Mouse (Mus musculus) sigmoid colon, adult 10 weeks (tissue): Measurements from ENCODE around the gene G3bp2. TPM values are rescaled to one million over a fixed set of nuclear protein-coding genes. Genes with fewer than 3 reads are reported as not detected.

Source experiments
- polyA plus RNA-seq: library from polyadenylated mRNA; stranded (reverse); fragments of 350-450 nt; fragmentation: Illumina TruSeq; extraction: RNeasy Lipid Tissue Mini Kit (QIAGEN cat#74804); gene quantifications from one replicate; pipeline ENCODE4 v1.2.3, GENCODE M21; 2014; ENCODE audit warnings: low read depth, low replicate concordance

G3bp2 gene
- polyA plus RNA-seq: 249 TPM

DNA sequence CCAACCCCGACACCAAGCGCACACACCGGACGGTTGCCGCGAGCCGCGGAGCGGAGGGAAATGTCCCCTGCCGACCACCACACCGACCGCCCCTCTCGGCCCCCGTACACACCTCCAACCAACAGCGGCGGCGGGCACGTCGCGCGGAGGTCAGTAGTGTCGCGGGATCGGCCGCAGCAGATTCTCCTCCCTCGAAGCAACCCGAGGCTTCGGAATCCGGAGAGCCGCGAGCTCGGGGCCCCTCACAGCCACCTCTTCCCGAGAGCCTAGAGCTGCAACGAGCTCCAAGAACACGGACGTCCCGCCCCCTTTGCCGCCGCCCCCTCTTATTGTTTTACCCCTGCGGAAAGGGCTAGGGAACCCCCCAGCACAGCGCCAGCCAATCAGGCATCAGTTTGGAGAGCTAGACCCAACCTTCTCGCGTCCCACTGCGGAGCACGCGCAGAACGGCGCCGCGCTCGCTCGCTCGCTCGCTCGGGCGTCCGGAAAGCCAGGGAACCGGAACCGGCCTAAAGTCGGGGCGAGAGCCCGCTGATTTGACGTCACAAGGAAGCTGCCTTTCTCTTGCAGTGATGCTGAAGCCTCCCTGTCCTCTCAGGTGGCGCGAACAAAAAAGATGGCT lies at the start of gene G3bp2:
Gene G3bp2, minus strand, starts transcription at position 303 of the 622 bp plus-strand sequence.

GRCm38 (mm10) chr5:92043783-92044182 lies 39.7 kb downstream of the G3bp2 start, which contains the start of gene Cdkl2:
Gene Cdkl2 (minus strand): TSS chr5:92043883.

Other genes starting within 250 kb of the G3bp2 start
- 135 TPM for gene Rchy1, start 120.7 kb downstream of the G3bp2 start, polyA plus RNA-seq
- not detected for gene Odaph, start 96.2 kb downstream of the G3bp2 start, polyA plus RNA-seq
- gene Cdkl2, start 39.8 kb downstream of the G3bp2 start, polyA plus RNA-seq: 19.8 TPM
- 164 TPM for gene Uso1, start 54.2 kb upstream of the G3bp2 start, polyA plus RNA-seq
- gene U90926, start 131.7 kb upstream of the G3bp2 start, polyA plus RNA-seq: not detected
- not detected for gene Ppef2, start 172.6 kb upstream of the G3bp2 start, polyA plus RNA-seq
- gene Naaa, start 194.5 kb upstream of the G3bp2 start, polyA plus RNA-seq: 19.8 TPM
- gene Sdad1, start 226.8 kb upstream of the G3bp2 start, polyA plus RNA-seq: 17.4 TPM
- 4.6 TPM for gene Cxcl9, start 244.4 kb upstream of the G3bp2 start, polyA plus RNA-seq
- gene Art3, start 248.1 kb upstream of the G3bp2 start, polyA plus RNA-seq: 22.9 TPM